Mouse (Mus musculus) ES-E14 (cell line): ENCODE results near the gene Hoxa1.

Experiments
- HCFC1 ChIP-seq: IDR thresholded peaks from 2 replicates; pipeline ENCODE4 v1.6.1; 2012; ENCODE audit warnings: low read length, inconsistent platforms, borderline replicate concordance; ENCODE audit not compliant: insufficient read depth
- ZNF384 ChIP-seq: IDR thresholded peaks from 2 replicates; pipeline ENCODE4 v1.6.1; 2012; ENCODE audit warnings: low read depth, low read length, inconsistent platforms

GRCm38 (mm10) chr6:52191860-52192550, 33.9 kb upstream of the Hoxa1 start:
- TF ChIP-seq HCFC1 = no peak
- no peak for TF ChIP-seq ZNF384
